ENCODE assay signal across 8 mouse cellular contexts in genomic region chr9:65178336-65179213, GRCm38 (mm10). TPM values are rescaled to one million over a fixed set of nuclear protein-coding genes. Genes with fewer than 3 reads are reported as not detected.
DNase-seq lines count a peak whose midpoint lies in the region; ATAC-seq and TF ChIP-seq lines count a peak whose summit lies in the region.

No protein-coding gene starts in this region.

- TF ChIP-seq EP300 in lung, postnatal 0 days (IDR thresholded peaks at IDR 0.05), result no peak
- TF ChIP-seq EP300 in stomach, postnatal 0 days (optimal IDR thresholded peaks at IDR 0.05), result no peak

- H3K27me3 ChIP-seq in kidney, postnatal 0 days (ENCODE audit: insufficient read depth, low read length), result no peaks in the 10 kb centered on the region
- H3K27me3 ChIP-seq in heart, embryonic 15.5 days, result peaks cover 16% of the 10 kb centered on the region
- H3K27me3 ChIP-seq in lung, postnatal 0 days (replicated peaks; ENCODE audit: insufficient read depth, low read length), result no peaks in the 10 kb centered on the region
- H3K27me3 ChIP-seq in stomach, postnatal 0 days (ENCODE audit: control insufficient read depth, insufficient read depth, low read length), result no peaks in the 10 kb centered on the region

- DNase-seq in kidney, postnatal 0 days (ENCODE audit: low spot score), result peak; percentile 79
- DNase-seq in kidney, adult 8-10 months, result no peak
- peak; percentile 93 for DNase-seq in embryo, embryonic 10.5 days (ENCODE audit: low spot score)
- DNase-seq in lung, postnatal 0 days (ENCODE audit: low spot score), result peak; percentile 78
- peak; percentile 45 for DNase-seq in stomach, postnatal 0 days (ENCODE audit: low spot score)
- no peak for DNase-seq in right cerebral cortex, postnatal 36 days (ENCODE audit: low spot score in 2 of 2)
- no peak for DNase-seq in thymus, postnatal 36 days

- H3K4me1 ChIP-seq in kidney, postnatal 0 days (replicated peaks; ENCODE audit: insufficient read depth, low read length), result peaks cover 25% of the 10 kb centered on the region
- peaks cover 23% of the 10 kb centered on the region for H3K4me1 ChIP-seq in heart, embryonic 15.5 days (replicated peaks)
- peaks cover 5% of the 10 kb centered on the region; the same call in 1 of the 2 replicates for H3K4me1 ChIP-seq in lung, postnatal 0 days (ENCODE audit: insufficient read depth, low read depth, low read length)
- no peaks in the 10 kb centered on the region for H3K4me1 ChIP-seq in stomach, postnatal 0 days (replicated peaks; ENCODE audit: control insufficient read depth, insufficient read depth)

- H3K4me2 ChIP-seq in kidney, postnatal 0 days (ENCODE audit: low read length), result peak overlapping the region; percentile 27
- peak overlapping the region; percentile 52 for H3K4me2 ChIP-seq in heart, embryonic 15.5 days
- peak overlapping the region; percentile 30 for H3K4me2 ChIP-seq in lung, postnatal 0 days (replicated peaks; ENCODE audit: low read depth, low read length)
- peak overlapping the region; percentile 42 for H3K4me2 ChIP-seq in stomach, postnatal 0 days (replicated peaks; ENCODE audit: low read depth)

- H3K4me3 ChIP-seq in kidney, postnatal 0 days (replicated peaks; ENCODE audit: low read depth, low read length), result no peak overlapping the region
- H3K4me3 ChIP-seq in heart, embryonic 15.5 days, result peak overlapping the region; percentile 14
- H3K4me3 ChIP-seq in lung, postnatal 0 days (ENCODE audit: low read depth, low read length), result no peak overlapping the region
- H3K4me3 ChIP-seq in stomach, postnatal 0 days (ENCODE audit: low read depth, low read length), result 0 out of 2 replicates have a peak overlapping the region, but pooled peaks have one; percentile 10

- no peak overlapping the region for H3K27ac ChIP-seq in kidney, postnatal 0 days
- H3K27ac ChIP-seq in heart, embryonic 15.5 days, result no peak overlapping the region
- H3K27ac ChIP-seq in lung, postnatal 0 days (ENCODE audit: low read length), result no peak overlapping the region
- H3K27ac ChIP-seq in stomach, postnatal 0 days (replicated peaks), result no peak overlapping the region

- 0 out of 2 replicates have a peak, but pooled peaks have one; percentile 3 for TF ChIP-seq CTCF in kidney, postnatal 0 days (IDR thresholded peaks at IDR 0.05; ENCODE audit: low read depth)
- TF ChIP-seq CTCF in lung, postnatal 0 days (IDR thresholded peaks at IDR 0.05), result no peak
- TF ChIP-seq CTCF in stomach, postnatal 0 days (IDR thresholded peaks at IDR 0.05; ENCODE audit: low read depth), result no peak

- peak; percentile 48 for ATAC-seq in kidney, postnatal 0 days (replicated peaks; ENCODE audit: low FRiP score, low read depth)
- peak; percentile 28 for ATAC-seq in heart, embryonic 15.5 days (replicated peaks; ENCODE audit: insufficient number of reproducible peaks, insufficient read depth, low FRiP score, low read depth)
- ATAC-seq in lung, postnatal 0 days, result peak; percentile 82
- peak; percentile 48; the same call in 1 of the 2 replicates for ATAC-seq in stomach, postnatal 0 days (ENCODE audit: low FRiP score, low TSS enrichment)

- H3K36me3 ChIP-seq in kidney, postnatal 0 days (ENCODE audit: insufficient read depth, low read length), result no peaks in the 10 kb centered on the region
- H3K36me3 ChIP-seq in heart, embryonic 15.5 days, result no peaks in the 10 kb centered on the region
- H3K36me3 ChIP-seq in lung, postnatal 0 days (ENCODE audit: insufficient read depth, low read length), result no peaks in the 10 kb centered on the region
- H3K36me3 ChIP-seq in stomach, postnatal 0 days (ENCODE audit: control insufficient read depth, insufficient read depth, low read length), result no peaks in the 10 kb centered on the region

- 17% methylated on average over 22 of the region's 22 CpGs for WGBS in kidney, postnatal 0 days
- 12% methylated on average over 22 of the region's 22 CpGs for WGBS in heart, embryonic 15.5 days
- WGBS in lung, postnatal 0 days, result 31% methylated on average over 22 of the region's 22 CpGs
- 19% methylated on average over 22 of the region's 22 CpGs for WGBS in stomach, postnatal 0 days

- H3K9me3 ChIP-seq in kidney, postnatal 0 days (replicated peaks; ENCODE audit: low read length), result no peaks in the 10 kb centered on the region
- H3K9me3 ChIP-seq in heart, embryonic 15.5 days (replicated peaks), result no peaks in the 10 kb centered on the region
- no peaks in the 10 kb centered on the region for H3K9me3 ChIP-seq in lung, postnatal 0 days (ENCODE audit: low read length)
- no peaks in the 10 kb centered on the region for H3K9me3 ChIP-seq in stomach, postnatal 0 days (ENCODE audit: control insufficient read depth, low read length)

- H3K9ac ChIP-seq in kidney, postnatal 0 days (ENCODE audit: low read depth, low read length), result peak overlapping the region; percentile 24; the same call in 1 of the 2 replicates
- H3K9ac ChIP-seq in heart, embryonic 15.5 days, result peak overlapping the region; percentile 29; the same call in 1 of the 2 replicates
- no peak overlapping the region for H3K9ac ChIP-seq in lung, postnatal 0 days (replicated peaks; ENCODE audit: low read depth)
- no peak overlapping the region for H3K9ac ChIP-seq in stomach, postnatal 0 days (ENCODE audit: low read length)

RNA-seq across cellular contexts. Expression of gene Parp16, which starts 16.6 kb away (rescaled TPM):
- polyA plus RNA-seq in kidney, postnatal 0 days (2015; fragmentation: Nextera tagmentation; extraction: Ambion mirVana), result 8.4 and 8.6 TPM in 2 replicates
- polyA plus RNA-seq in heart, embryonic 15.5 days (2015; fragmentation: Nextera tagmentation; extraction: Ambion mirVana), result 5.3 and 5.8 TPM in 2 replicates
- polyA plus RNA-seq in lung, postnatal 0 days (2015; fragmentation: Nextera tagmentation; extraction: Ambion mirVana), result 5.3 and 5.4 TPM in 2 replicates
- 5.0 TPM in 2 replicates for polyA plus RNA-seq in stomach, postnatal 0 days (2015; fragmentation: Nextera tagmentation; extraction: Ambion mirVana)

RNA-seq across cellular contexts. Expression of gene Igdcc3, which starts 37.6 kb away (rescaled TPM):
- 2.2 and 2.4 TPM in 2 replicates for polyA plus RNA-seq in kidney, postnatal 0 days (2015; fragmentation: Nextera tagmentation; extraction: Ambion mirVana)
- 0.19 and 0.71 TPM in 2 replicates for polyA plus RNA-seq in heart, embryonic 15.5 days (2015; fragmentation: Nextera tagmentation; extraction: Ambion mirVana)
- 0.33 and 0.67 TPM in 2 replicates for polyA plus RNA-seq in lung, postnatal 0 days (2015; fragmentation: Nextera tagmentation; extraction: Ambion mirVana)
- polyA plus RNA-seq in stomach, postnatal 0 days (2015; fragmentation: Nextera tagmentation; extraction: Ambion mirVana), result 0.32 and 0.35 TPM in 2 replicates

Comparison
In these comparisons a context has a peak if more than half of its experiments do, and no peak if none do; other contexts are left out.
1. DNase-seq: peak in kidney, postnatal 0 days (single experiment), embryo, embryonic 10.5 days (single experiment), lung, postnatal 0 days (single experiment) and stomach, postnatal 0 days (single experiment); none in kidney, adult 8-10 months (0 of 2), right cerebral cortex, postnatal 36 days (0 of 2) and thymus, postnatal 36 days (0 of 2).
2. ATAC-seq: peak in every context shown above with its lines; median percentile 82 in lung, postnatal 0 days; 48 in kidney, postnatal 0 days; 48 in stomach, postnatal 0 days; 28 in heart, embryonic 15.5 days.
3. H3K4me3 ChIP-seq: peak in heart, embryonic 15.5 days (single experiment) and stomach, postnatal 0 days (single experiment); none in kidney, postnatal 0 days (single experiment) and lung, postnatal 0 days (single experiment).
4. H3K9ac ChIP-seq: peak in kidney, postnatal 0 days (single experiment) and heart, embryonic 15.5 days (single experiment); none in lung, postnatal 0 days (single experiment) and stomach, postnatal 0 days (single experiment).
5. Peak in every context shown above with its lines, with median percentiles within 50 percentile points of each other: H3K4me2 ChIP-seq.